Mouse (Mus musculus) adrenal gland, postnatal 4 days (tissue): ENCODE measurements around the gene Eml1. TPM values are rescaled to one million over a fixed set of nuclear protein-coding genes. Genes with fewer than 3 reads are reported as not detected.

Experiments used
- DNase-seq, 2 experiments: peaks; one replicate each; pipeline ENCODE4 v3.0.0; 2021 to 2022; ENCODE audit warnings: low spot score in 2 of 2, mixed read lengths in 2 of 2
- total RNA-seq, 2 experiments: library from RNA; stranded (reverse); gene quantifications; 2 replicates each; pipeline ENCODE4 v1.2.3; 2021

The Eml1 gene
- total RNA-seq, 2 experiments from 2014 or later, result 33.6 to 34.6 TPM

- no peak for DNase-seq
Observed at GRCm38 (mm10) chr12:108372241-108372640, 1.5 kb downstream of the Eml1 start.

GRCm38 (mm10) chr12:108373611-108374010 is 2.9 kb downstream of the Eml1 start:
- no peak for DNase-seq

GRCm38 (mm10) chr12:108374689-108375088 is 3.9 kb downstream of the Eml1 start:
- no peak for DNase-seq

- no peak for DNase-seq
Observed at GRCm38 (mm10) chr12:108378379-108379133, 7.8 kb downstream of the Eml1 start.

GRCm38 (mm10) chr12:108386476-108387232 is 15.9 kb downstream of the Eml1 start:
- no peak for DNase-seq

- DNase-seq, result no peak
Observed at GRCm38 (mm10) chr12:108389718-108390117, 19.0 kb downstream of the Eml1 start.

- no peak for DNase-seq
Observed at GRCm38 (mm10) chr12:108392254-108393044, 21.7 kb downstream of the Eml1 start.

- DNase-seq, result no peak
Observed at GRCm38 (mm10) chr12:108393082-108393481, 22.3 kb downstream of the Eml1 start.

- DNase-seq, result peak; percentile 51 to 77
Observed at GRCm38 (mm10) chr12:108393637-108394036, 22.9 kb downstream of the Eml1 start.

- no peak for DNase-seq
Observed at GRCm38 (mm10) chr12:108394534-108395284, 24.0 kb downstream of the Eml1 start.

GRCm38 (mm10) chr12:108395285-108395660 is 24.5 kb downstream of the Eml1 start:
- DNase-seq, result no peak

GRCm38 (mm10) chr12:108396081-108396947 is 25.6 kb downstream of the Eml1 start:
- DNase-seq, result no peak

- no peak for DNase-seq
Observed at GRCm38 (mm10) chr12:108398681-108399080, 27.9 kb downstream of the Eml1 start.

GRCm38 (mm10) chr12:108399191-108399590 is 28.4 kb downstream of the Eml1 start:
- no peak for DNase-seq

- no peak for DNase-seq
Observed at GRCm38 (mm10) chr12:108400951-108401350, 30.2 kb downstream of the Eml1 start.

GRCm38 (mm10) chr12:108403957-108404356 is 33.2 kb downstream of the Eml1 start:
- no peak for DNase-seq

GRCm38 (mm10) chr12:108409100-108409499 is 38.3 kb downstream of the Eml1 start:
- DNase-seq, result no peak

- no peak for DNase-seq
Observed at GRCm38 (mm10) chr12:108410416-108411208, 39.9 kb downstream of the Eml1 start.

- no peak for DNase-seq
Observed at GRCm38 (mm10) chr12:108414932-108415331, 44.2 kb downstream of the Eml1 start.
